Mouse (Mus musculus) intestine, postnatal 0 days (tissue): ENCODE measurements around the gene Rgs16. TPM values are rescaled to one million over a fixed set of nuclear protein-coding genes. Genes with fewer than 3 reads are reported as not detected.

ENCODE experiments used
- ATAC-seq: fragments of 200-750 bp; cut with Nextera tagmentation; 2 replicates; pipeline ENCODE4 v1.8.0; 2017; ENCODE audit warnings: mild to moderate bottlenecking, moderate TSS enrichment, moderate library complexity
- H3K27ac ChIP-seq: fragments of 300-500 bp; sonication (generic); 2 replicates; pipeline ENCODE4 v1.5.1; 2014; ENCODE audit warnings: mild to moderate bottlenecking, low read depth, low read length, moderate library complexity
- H3K27me3 ChIP-seq: fragments of 300-500 bp; sonication (generic); replicated peaks from 2 replicates; pipeline ENCODE4 v1.6.1; 2014; ENCODE audit warnings: low read length, mixed read lengths; ENCODE audit not compliant: control insufficient read depth, insufficient read depth
- H3K36me3 ChIP-seq: fragments of 300-500 bp; sonication (generic); 2 replicates; pipeline ENCODE4 v1.6.1; 2014; ENCODE audit warnings: mild to moderate bottlenecking, moderate library complexity; ENCODE audit not compliant: control insufficient read depth, insufficient read depth
- H3K4me1 ChIP-seq: fragments of 300-500 bp; sonication (generic); replicated peaks from 2 replicates; pipeline ENCODE4 v1.6.1; 2014; ENCODE audit warnings: antibody characterized with exemption, low read length, mixed read lengths; ENCODE audit not compliant: control insufficient read depth, insufficient read depth
- H3K4me2 ChIP-seq: fragments of 300-500 bp; sonication (generic); replicated peaks from 2 replicates; pipeline ENCODE4 v1.6.1; 2014; ENCODE audit warnings: low read depth, mild to moderate bottlenecking, moderate library complexity
- H3K4me3 ChIP-seq: fragments of 300-500 bp; sonication (generic); 2 replicates; pipeline ENCODE4 v1.5.1; 2014; ENCODE audit warnings: low read depth, low read length
- H3K9ac ChIP-seq: fragments of 300-500 bp; sonication (generic); 2 replicates; pipeline ENCODE4 v1.6.1; 2014; ENCODE audit warnings: mild to moderate bottlenecking, low read depth, low read length
- H3K9me3 ChIP-seq: fragments of 300-500 bp; sonication (generic); 2 replicates; pipeline ENCODE4 v1.6.1; 2016; ENCODE audit warnings: mixed run types; ENCODE audit not compliant: control insufficient read depth
- CTCF ChIP-seq: sonication (generic); IDR thresholded peaks from 2 replicates; pipeline ENCODE4 v1.5.1; 2016; ENCODE audit warnings: low read depth, mild to moderate bottlenecking, control low read depth, antibody characterized with exemption, moderate library complexity
- WGBS: fragments of 180-500 bp; shearing (Covaris S2); extraction: QIAGEN DNeasy Blood & Tissue Kit; methylation state at CpG from one replicate; pipeline ENCODE4 v1.1.7; 2014; 5-methylcytosine and 5-hydroxymethylcytosine counted together
- polyA plus RNA-seq: library from polyadenylated mRNA; unstranded; fragments of >200 nt; fragmentation: Nextera tagmentation; extraction: Ambion mirVana; gene quantifications from 2 replicates; pipeline ENCODE4 v1.2.1, GENCODE M21; 2015

Gene Rgs16
- polyA plus RNA-seq, 1 experiment from 2014 or later, result 2.4 TPM

GRCm38 (mm10) chr1:153712633-153713032 is 27.5 kb upstream of the Rgs16 start:
- Histone ChIP-seq H3K4me1 (no peaks in the 10 kb centered on the region), H3K9me3 (no peaks in the 10 kb centered on the region), H3K4me2 (no peak overlapping the region), H3K9ac (no peak overlapping the region), H3K36me3 (no peaks in the 10 kb centered on the region), H3K27me3 (no peaks in the 10 kb centered on the region), H3K27ac (no peak overlapping the region), H3K4me3 (no peak overlapping the region)
- no peak for ATAC-seq
- TF ChIP-seq CTCF, result no peak
- 94% methylated on average over 2 of the region's 2 CpGs for WGBS

- no peaks in the 10 kb centered on the region for H3K9me3 ChIP-seq
- H3K9ac ChIP-seq, result no peak overlapping the region
- H3K4me2 ChIP-seq, result no peak overlapping the region
- TF ChIP-seq CTCF, result no peak
- H3K4me3 ChIP-seq, result no peak overlapping the region
- no peaks in the 10 kb centered on the region for H3K36me3 ChIP-seq
- no peak for ATAC-seq
- H3K4me1 ChIP-seq, result no peaks in the 10 kb centered on the region
- H3K27me3 ChIP-seq, result no peaks in the 10 kb centered on the region
- no peak overlapping the region for H3K27ac ChIP-seq
- 88% methylated on average over 1 of the region's 1 CpGs for WGBS
Observed at GRCm38 (mm10) chr1:153717990-153718389, 22.2 kb upstream of the Rgs16 start.

GRCm38 (mm10) chr1:153720935-153721334 is 19.2 kb upstream of the Rgs16 start:
- WGBS, result 62% methylated on average over 7 of the region's 7 CpGs
- ATAC-seq, result no peak

GRCm38 (mm10) chr1:153721565-153722310 is 18.4 kb upstream of the Rgs16 start:
- TF ChIP-seq CTCF, result no peak
- WGBS, result 85% methylated on average over 9 of the region's 9 CpGs
- no peak for ATAC-seq

More at GRCm38 (mm10) chr1:153720935-153721334, 19.2 kb upstream of the Rgs16 start:
- no peak overlapping the region for H3K27ac ChIP-seq
- H3K27me3 ChIP-seq, result no peaks in the 10 kb centered on the region
- H3K4me1 ChIP-seq, result no peaks in the 10 kb centered on the region
- no peaks in the 10 kb centered on the region for H3K9me3 ChIP-seq
- no peaks in the 10 kb centered on the region for H3K36me3 ChIP-seq
- no peak overlapping the region for H3K4me3 ChIP-seq
- no peak for TF ChIP-seq CTCF
- H3K4me2 ChIP-seq, result no peak overlapping the region
- no peak overlapping the region for H3K9ac ChIP-seq

GRCm38 (mm10) chr1:153723426-153723825 is 16.7 kb upstream of the Rgs16 start:
- WGBS, result 74% methylated on average over 9 of the region's 9 CpGs
- Histone ChIP-seq H3K27me3 (no peaks in the 10 kb centered on the region), H3K4me3 (no peak overlapping the region), H3K4me1 (no peaks in the 10 kb centered on the region), H3K9me3 (no peaks in the 10 kb centered on the region), H3K27ac (no peak overlapping the region), H3K36me3 (no peaks in the 10 kb centered on the region), H3K9ac (no peak overlapping the region), H3K4me2 (no peak overlapping the region)
- ATAC-seq, result no peak
- no peak for TF ChIP-seq CTCF

More at GRCm38 (mm10) chr1:153721565-153722310, 18.4 kb upstream of the Rgs16 start:
- no peaks in the 10 kb centered on the region for H3K4me1 ChIP-seq
- no peak overlapping the region for H3K4me2 ChIP-seq
- H3K27me3 ChIP-seq, result no peaks in the 10 kb centered on the region
- no peak overlapping the region for H3K27ac ChIP-seq
- H3K4me3 ChIP-seq, result no peak overlapping the region
- no peaks in the 10 kb centered on the region for H3K36me3 ChIP-seq
- H3K9ac ChIP-seq, result no peak overlapping the region
- H3K9me3 ChIP-seq, result no peaks in the 10 kb centered on the region

- Histone ChIP-seq H3K4me1 (no peaks in the 10 kb centered on the region), H3K4me3 (no peak overlapping the region), H3K27ac (no peak overlapping the region), H3K27me3 (no peaks in the 10 kb centered on the region), H3K4me2 (no peak overlapping the region), H3K36me3 (no peaks in the 10 kb centered on the region), H3K9me3 (no peaks in the 10 kb centered on the region), H3K9ac (no peak overlapping the region)
- TF ChIP-seq CTCF, result no peak
- WGBS, result 86% methylated on average over 16 of the region's 16 CpGs
- no peak for ATAC-seq
Observed at GRCm38 (mm10) chr1:153726636-153727035, 13.5 kb upstream of the Rgs16 start.
